Mouse (Mus musculus) megakaryocyte, embryonic 14.5 days (primary cell): ENCODE data around the gene Retreg2. TPM values are rescaled to one million over a fixed set of nuclear protein-coding genes. Genes with fewer than 3 reads are reported as not detected.
A peak's percentile ranks its signal among the peaks of the same experiment; 100 is the strongest.

Experiments used
- H3K27me3 ChIP-seq: replicated peaks from 2 replicates; pipeline ENCODE3; 2012; ENCODE audit warnings: inconsistent platforms
- H3K36me3 ChIP-seq: replicated peaks from 2 replicates; pipeline ENCODE3; 2012; ENCODE audit warnings: low read length, inconsistent platforms, mixed read lengths
- H3K4me1 ChIP-seq: 2 replicates; pipeline ENCODE4 v1.6.1; 2012; ENCODE audit warnings: inconsistent platforms
- H3K4me3 ChIP-seq: replicated peaks from 2 replicates; pipeline ENCODE3; 2012; ENCODE audit warnings: moderate library complexity, mild to moderate bottlenecking, inconsistent platforms
- H3K9me3 ChIP-seq: 2 replicates; pipeline ENCODE4 v1.6.1; 2012; ENCODE audit warnings: inconsistent platforms
- FLI1 ChIP-seq: IDR thresholded peaks from 2 replicates; pipeline ENCODE4 v1.6.1; 2012; ENCODE audit warnings: low read length, inconsistent platforms, mixed read lengths
- GATA1 ChIP-seq: IDR thresholded peaks from 3 replicates; pipeline ENCODE4 v1.6.1; 2012; ENCODE audit warnings: mixed read lengths, low read length, inconsistent platforms, borderline replicate concordance
- polyA plus RNA-seq: library from polyadenylated mRNA; stranded (reverse); fragments of >175 nt; gene quantifications from 2 replicates; pipeline ENCODE4 v1.2.3, GENCODE M21; 2012; ENCODE audit warnings: low replicate concordance; ENCODE audit not compliant: insufficient read depth

Retreg2 gene
- polyA plus RNA-seq, 1 experiment = 42.4 TPM

GRCm38 (mm10) chr1:75168093-75168471, 25.5 kb downstream of the Retreg2 start:
- Histone ChIP-seq H3K36me3 (peaks cover 38% of the 10 kb centered on the region), H3K4me1 (peaks cover 37% of the 10 kb centered on the region), H3K9me3 (peaks cover 5% of the 10 kb centered on the region), H3K4me3 (peak overlapping the region; percentile 93), H3K27me3 (no peaks in the 10 kb centered on the region)
- TF ChIP-seq GATA1 (no peak), FLI1 (no peak)

DNA sequence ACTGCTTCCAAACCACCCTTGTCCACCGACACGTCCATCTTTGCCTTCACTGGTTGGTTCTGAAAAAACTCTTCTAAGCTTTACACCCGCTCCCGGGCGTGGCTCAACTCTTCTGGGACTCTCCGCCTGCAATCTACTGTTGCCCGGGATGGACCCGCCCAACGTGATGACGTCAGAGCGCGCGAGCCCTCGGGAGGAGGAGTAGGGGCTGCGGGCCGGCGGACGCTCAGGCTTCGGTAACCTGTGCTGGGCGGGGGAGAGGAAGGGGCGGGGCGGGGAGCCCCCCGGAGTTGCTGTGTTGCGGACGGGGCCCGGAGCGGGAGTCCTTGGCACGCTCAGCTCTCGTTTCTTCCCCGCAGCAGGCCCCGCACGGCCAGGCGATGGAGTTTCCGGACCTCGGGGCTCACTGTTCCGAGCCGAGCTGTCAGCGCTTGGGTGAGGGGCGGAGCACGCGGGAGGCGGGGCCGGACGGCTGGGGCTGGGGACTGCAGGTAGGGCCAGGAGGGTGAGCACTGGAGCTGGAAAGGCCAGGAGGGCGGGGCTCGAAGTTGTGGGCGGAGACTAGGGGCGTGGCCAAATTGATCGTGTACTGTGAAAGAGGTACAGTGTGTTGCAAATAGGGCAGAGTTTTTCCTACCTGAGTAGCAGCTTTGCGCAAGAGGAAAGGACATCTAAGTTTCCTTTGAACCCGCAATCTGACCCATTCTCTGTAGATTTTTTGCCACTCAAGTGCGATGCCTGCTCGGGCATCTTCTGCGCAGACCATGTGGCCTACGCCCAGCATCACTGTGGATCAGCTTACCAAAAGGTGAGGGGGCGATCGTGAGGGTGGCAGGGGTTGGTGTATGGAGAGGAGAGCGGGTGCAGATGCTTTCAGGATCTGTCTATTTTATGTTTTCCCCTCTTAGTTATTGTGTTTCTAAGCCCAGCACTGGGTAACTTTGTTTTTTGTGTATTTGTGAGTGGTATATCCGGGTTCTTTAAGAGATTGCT, 26.2 kb downstream of the Retreg2 start, which contains the start of gene Zfand2b:
Zfand2b (plus strand) TSS at position 175 of the 993 bp plus-strand sequence.
- TF ChIP-seq GATA1 (no peak), FLI1 (no peak)
- Histone ChIP-seq H3K4me3 (peak within 1 kb of the TSS; percentile 93), H3K4me1 (peaks cover 37% of the 10 kb centered on the region), H3K9me3 (no peaks in the 10 kb centered on the region), H3K36me3 (peaks cover 45% of the 10 kb centered on the region), H3K27me3 (no peaks in the 10 kb centered on the region)

DNA sequence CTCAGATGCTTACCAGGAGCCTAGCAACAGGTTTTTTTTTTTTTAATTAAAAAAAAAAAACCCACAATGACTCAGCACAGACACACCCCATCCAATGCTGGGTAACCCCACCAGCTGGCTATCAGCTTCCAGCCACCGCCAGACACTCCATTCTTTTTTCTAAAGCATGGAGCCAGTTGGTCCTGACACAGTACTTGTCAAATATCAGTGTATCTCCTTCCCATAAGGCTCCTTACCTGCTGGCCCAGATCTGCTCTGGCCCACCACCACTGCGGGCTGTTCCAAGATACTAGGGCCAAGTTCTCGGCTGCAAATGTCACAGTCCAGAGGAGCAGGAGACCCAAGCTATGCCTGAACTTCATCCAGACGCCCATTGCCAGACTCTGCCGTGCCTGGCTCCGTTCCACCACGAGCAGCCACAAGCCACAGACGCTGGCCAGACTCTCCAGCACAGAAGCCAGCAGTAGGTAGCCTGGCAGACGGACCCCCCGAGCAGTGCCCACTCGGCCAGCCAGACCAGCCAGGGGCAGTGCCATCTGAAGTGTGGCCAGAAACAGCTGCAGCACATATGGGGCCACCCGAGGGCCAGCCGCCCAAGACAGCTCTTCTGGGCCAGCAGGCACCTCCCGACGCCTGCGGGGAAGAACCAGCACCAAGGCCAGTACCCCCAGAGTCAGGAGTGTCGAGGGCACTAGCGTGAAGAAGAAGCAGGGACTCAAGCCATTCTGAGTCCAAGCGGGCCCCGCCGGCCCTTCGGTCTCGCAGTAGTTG, 36.9 kb downstream of the Retreg2 start:
- TF ChIP-seq GATA1 (no peak), FLI1 (no peak)
- peaks cover 5% of the 10 kb centered on the region; the same call in 1 of the 2 replicates for H3K9me3 ChIP-seq
- peak overlapping the region; percentile 100 for H3K4me3 ChIP-seq
- no peaks in the 10 kb centered on the region for H3K27me3 ChIP-seq
- H3K4me1 ChIP-seq = peaks cover 53% of the 10 kb centered on the region
- H3K36me3 ChIP-seq = peaks cover 82% of the 10 kb centered on the region

DNA sequence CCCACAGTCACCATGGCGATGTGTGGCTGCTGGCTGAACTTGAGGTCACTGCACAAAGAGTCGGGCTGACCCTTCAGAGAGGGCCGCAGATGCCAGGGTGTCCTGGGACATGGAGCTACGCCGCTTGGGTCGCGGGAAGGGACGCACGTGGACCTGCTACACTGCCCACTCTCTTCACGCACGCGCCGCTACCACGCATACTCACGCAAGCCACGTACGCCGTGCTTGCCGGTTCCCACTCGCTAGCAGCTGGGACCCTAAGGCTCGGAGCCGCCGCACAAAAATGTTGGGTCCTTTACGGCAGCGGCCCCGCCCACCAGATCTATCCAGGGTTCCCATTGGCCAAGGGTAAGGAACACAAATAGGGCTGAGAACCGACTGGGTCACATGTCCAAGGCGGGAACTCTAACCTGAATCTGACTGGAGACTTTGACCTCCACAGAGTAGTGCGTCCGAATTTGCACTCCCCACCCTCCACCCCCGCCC, 37.6 kb downstream of the Retreg2 start, which contains the start of gene Abcb6:
Abcb6 (minus strand) TSS at position 288 of the 486 bp plus-strand sequence.
- Histone ChIP-seq H3K9me3 (peaks cover 5% of the 10 kb centered on the region; the same call in 1 of the 2 replicates), H3K4me3 (peak within 1 kb of the TSS; percentile 100), H3K27me3 (no peaks in the 10 kb centered on the region), H3K36me3 (peaks cover 82% of the 10 kb centered on the region), H3K4me1 (peaks cover 57% of the 10 kb centered on the region)
- TF ChIP-seq GATA1 = no peak
- no peak for TF ChIP-seq FLI1

DNA sequence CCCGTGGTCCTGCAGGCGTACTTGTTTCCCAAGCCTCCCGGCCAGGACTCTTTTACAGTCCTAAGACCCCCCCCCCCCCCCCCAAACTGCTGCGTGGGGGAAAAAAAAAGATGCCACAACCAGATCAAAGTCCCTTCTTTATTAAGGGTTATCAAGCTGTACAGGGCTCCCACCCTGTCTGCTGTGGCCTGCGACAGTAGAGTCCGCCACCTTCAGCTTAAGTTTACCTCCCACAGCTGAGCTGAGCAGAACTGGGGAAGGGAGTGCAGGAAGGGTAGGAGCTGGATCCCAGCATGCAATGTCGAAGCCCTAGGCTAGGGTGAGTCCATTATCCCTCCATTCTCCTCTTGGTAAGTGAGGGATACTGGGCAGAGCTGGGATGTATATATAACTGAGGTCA, 38.2 kb downstream of the Retreg2 start:
- Histone ChIP-seq H3K4me3 (peak overlapping the region; percentile 100), H3K27me3 (no peaks in the 10 kb centered on the region), H3K9me3 (peaks cover 5% of the 10 kb centered on the region; the same call in 1 of the 2 replicates), H3K36me3 (peaks cover 82% of the 10 kb centered on the region), H3K4me1 (peaks cover 62% of the 10 kb centered on the region)
- no peak for TF ChIP-seq FLI1

GRCm38 (mm10) chr1:75181377-75181870, 38.8 kb downstream of the Retreg2 start:
- Histone ChIP-seq H3K36me3 (peaks cover 82% of the 10 kb centered on the region), H3K4me3 (peak overlapping the region; percentile 17), H3K4me1 (peaks cover 63% of the 10 kb centered on the region)

GRCm38 (mm10) chr1:75182160-75182559, 39.6 kb downstream of the Retreg2 start:
- TF ChIP-seq FLI1 = no peak
- TF ChIP-seq GATA1 = no peak
- Histone ChIP-seq H3K36me3 (peaks cover 82% of the 10 kb centered on the region), H3K27me3 (no peaks in the 10 kb centered on the region), H3K9me3 (peaks cover 5% of the 10 kb centered on the region; the same call in 1 of the 2 replicates), H3K4me1 (peaks cover 67% of the 10 kb centered on the region), H3K4me3 (no peak overlapping the region)

More at GRCm38 (mm10) chr1:75181377-75181870, 38.8 kb downstream of the Retreg2 start:
- no peaks in the 10 kb centered on the region for H3K27me3 ChIP-seq
- H3K9me3 ChIP-seq = peaks cover 5% of the 10 kb centered on the region; the same call in 1 of the 2 replicates
- TF ChIP-seq FLI1 (no peak), GATA1 (no peak)

DNA sequence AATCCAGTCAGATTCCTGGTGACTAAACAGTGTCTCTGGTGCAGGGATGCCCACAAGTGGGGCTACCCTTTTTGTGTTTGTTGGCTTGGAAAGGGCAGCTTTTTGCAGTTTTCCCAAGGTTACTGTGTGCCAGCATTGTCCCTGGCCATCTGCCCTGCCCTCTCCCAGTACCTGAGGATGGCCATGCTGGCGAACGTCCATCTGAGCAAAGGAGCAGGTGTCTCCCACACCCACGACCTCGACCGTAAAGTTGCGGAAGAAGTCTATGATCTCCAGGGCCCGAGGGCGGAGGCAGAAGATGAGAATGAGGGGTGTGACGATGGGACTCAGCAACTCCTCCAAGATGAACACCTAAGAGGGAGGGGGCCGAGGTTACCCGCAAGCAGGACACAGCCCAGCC, 42.9 kb downstream of the Retreg2 start:
- Histone ChIP-seq H3K4me3 (no peak overlapping the region), H3K9me3 (peaks cover 5% of the 10 kb centered on the region; the same call in 1 of the 2 replicates), H3K27me3 (no peaks in the 10 kb centered on the region), H3K36me3 (peaks cover 97% of the 10 kb centered on the region), H3K4me1 (peaks cover 71% of the 10 kb centered on the region)
- no peak for TF ChIP-seq FLI1
- no peak for TF ChIP-seq GATA1

DNA sequence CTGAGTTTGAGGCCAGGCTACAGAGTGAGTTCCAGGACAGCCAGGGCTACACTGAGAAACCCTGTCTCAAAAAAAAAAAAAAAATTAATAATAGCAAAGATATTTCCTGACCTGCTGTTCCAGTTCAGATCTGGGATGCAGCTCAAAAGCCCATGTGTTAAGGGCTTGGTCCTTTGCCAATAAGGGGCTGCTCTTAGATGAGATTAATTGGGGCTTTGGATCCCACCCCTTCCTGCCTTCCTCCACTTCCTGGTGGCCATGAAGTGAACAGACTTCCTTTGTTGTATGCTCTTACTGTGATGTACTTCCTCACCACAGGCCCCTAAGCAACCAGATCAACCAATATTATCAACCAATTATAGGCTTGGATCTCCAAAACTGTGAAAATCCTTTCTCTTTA, 44.5 kb downstream of the Retreg2 start:
- no peaks in the 10 kb centered on the region for H3K27me3 ChIP-seq
- peaks cover 83% of the 10 kb centered on the region for H3K36me3 ChIP-seq
- H3K4me1 ChIP-seq = peaks cover 67% of the 10 kb centered on the region
- TF ChIP-seq GATA1 (no peak), FLI1 (no peak)
- H3K9me3 ChIP-seq = peaks cover 5% of the 10 kb centered on the region; the same call in 1 of the 2 replicates
- H3K4me3 ChIP-seq = no peak overlapping the region
